Mouse (Mus musculus) frontal cortex, postnatal 14 days (tissue): ENCODE measurements around the gene Uck2.

Source experiments
- DNase-seq, 2 experiments: peaks; one replicate each; pipeline ENCODE4 v3.0.0; 2022; ENCODE audit warnings: low spot score in 2 of 2

Uck2 gene

GRCm38 (mm10) chr1:167284258-167284836, 773 bp downstream of the Uck2 start:
- peak; percentile 59 to 62 for DNase-seq

GRCm38 (mm10) chr1:167283441-167284257, 1.5 kb downstream of the Uck2 start:
- DNase-seq: peak; percentile 37 to 49

- no peak for DNase-seq
Measured at GRCm38 (mm10) chr1:167282768-167283167, 2.4 kb downstream of the Uck2 start.

- DNase-seq: no peak
Measured at GRCm38 (mm10) chr1:167282112-167282511, 3.0 kb downstream of the Uck2 start.

- no peak for DNase-seq
Measured at GRCm38 (mm10) chr1:167280061-167280460, 5.1 kb downstream of the Uck2 start.

GRCm38 (mm10) chr1:167279160-167279715, 5.9 kb downstream of the Uck2 start:
- DNase-seq: no peak

- no peak for DNase-seq
Measured at GRCm38 (mm10) chr1:167278395-167278794, 6.7 kb downstream of the Uck2 start.

GRCm38 (mm10) chr1:167274646-167275390, 10.3 kb downstream of the Uck2 start:
- no peak for DNase-seq

- DNase-seq: no peak
Measured at GRCm38 (mm10) chr1:167273380-167274163, 11.5 kb downstream of the Uck2 start.

GRCm38 (mm10) chr1:167271841-167272240, 13.3 kb downstream of the Uck2 start:
- no peak for DNase-seq

GRCm38 (mm10) chr1:167271304-167271703, 13.8 kb downstream of the Uck2 start:
- no peak for DNase-seq

GRCm38 (mm10) chr1:167270342-167271111, 14.6 kb downstream of the Uck2 start:
- DNase-seq: no peak

- peak; percentile 52 to 61 for DNase-seq
Measured at GRCm38 (mm10) chr1:167269856-167270270, 15.3 kb downstream of the Uck2 start.

GRCm38 (mm10) chr1:167269350-167269811, 15.7 kb downstream of the Uck2 start:
- DNase-seq: no peak

- no peak for DNase-seq
Measured at GRCm38 (mm10) chr1:167268360-167269063, 16.6 kb downstream of the Uck2 start.

- no peak for DNase-seq
Measured at GRCm38 (mm10) chr1:167266720-167267119, 18.4 kb downstream of the Uck2 start.

- DNase-seq: no peak
Measured at GRCm38 (mm10) chr1:167265366-167265765, 19.8 kb downstream of the Uck2 start.

- DNase-seq: no peak
Measured at GRCm38 (mm10) chr1:167262489-167263041, 22.6 kb downstream of the Uck2 start.

- no peak for DNase-seq
Measured at GRCm38 (mm10) chr1:167261750-167262149, 23.4 kb downstream of the Uck2 start.

- DNase-seq: peak; percentile 62 to 72
Measured at GRCm38 (mm10) chr1:167259702-167260101, 25.4 kb downstream of the Uck2 start.
